ENCODE assay signal across 8 mouse cellular contexts in genomic region chr11:60878056-60878612, GRCm38 (mm10). TPM values are rescaled to one million over a fixed set of nuclear protein-coding genes. Genes with fewer than 3 reads are reported as not detected.
DNase-seq lines count a peak whose midpoint lies in the region; ATAC-seq and TF ChIP-seq lines count a peak whose summit lies in the region.

No protein-coding gene starts in this region.

- no peaks in the 10 kb centered on the region; the same call in 1 of the 2 replicates for H3K4me1 ChIP-seq in embryonic fibroblast, embryonic 13.5 days (ENCODE audit: control insufficient read depth, insufficient read depth, low read length)

- H3K27ac ChIP-seq in embryonic fibroblast, embryonic 13.5 days (ENCODE audit: insufficient read depth, low read length) = peak overlapping the region; percentile 59

- ATAC-seq in activated CD4-positive, CD25-positive, alpha-beta regulatory T cell, adult 4 months = peak; percentile 17

- intact Hi-C loops in heart, postnatal 10 days (cut with DNase I) = loop anchor here (2.0 to 5.0 kb wide), 3 partner anchors 46 to 181 kb away; partner anchors contain the start of genes Dhrs7b and Llgl1

- H3K4me3 ChIP-seq in embryonic fibroblast, embryonic 13.5 days (ENCODE audit: insufficient read depth, low read length) = peak overlapping the region; percentile 75

- TF ChIP-seq POLR2A in embryonic fibroblast, embryonic 13.5 days (IDR thresholded peaks at IDR 0.05; ENCODE audit: low read depth, low read length) = no peak

- TF ChIP-seq CTCF in embryonic fibroblast, embryonic 13.5 days (IDR thresholded peaks at IDR 0.05; ENCODE audit: borderline replicate concordance, insufficient read depth, low read length) = no peak

- peak; percentile 66 for DNase-seq in kidney, adult 11 months
- no peak for DNase-seq in kidney, adult 18-20 months
- DNase-seq in heart, postnatal 10 days = peak; percentile 74 to 75
- DNase-seq in layer of hippocampus, adult 8-10 months (ENCODE audit: low spot score in 2 of 2) = peak; percentile 35 to 49
- peak; percentile 78 for DNase-seq in lung, postnatal 10 days
- peak; percentile 29 to 60 for DNase-seq in spleen, postnatal 36 days (ENCODE audit: low spot score in 2 of 2)

RNA-seq across cellular contexts. Expression of gene Tmem11, which starts 0.9 kb away (rescaled TPM):
- polyA plus RNA-seq in activated CD4-positive, CD25-positive, alpha-beta regulatory T cell, adult 4 months (2017; shearing (Covaris generic)) = 10 to 100 TPM; 27.9 to 28.2 TPM
- 31.9 and 34.2 TPM in 2 replicates for polyA plus RNA-seq in embryonic fibroblast, embryonic 13.5 days (2011; ENCODE audit: insufficient read length, low read depth, missing spikeins)
- 10 to 100 TPM; 37.2 to 38.3 TPM for total RNA-seq in heart, postnatal 10 days (2021)
- 10 to 100 TPM; 25.3 to 27.8 (median 27.1) TPM for total RNA-seq in layer of hippocampus, adult 8-10 months (2022)

RNA-seq across cellular contexts. Expression of gene Natd1, which starts 36.4 kb away (rescaled TPM):
- 1 to 10 TPM; 5.7 to 6.8 TPM for polyA plus RNA-seq in activated CD4-positive, CD25-positive, alpha-beta regulatory T cell, adult 4 months (2017; shearing (Covaris generic))
- 11.7 and 15.1 TPM in 2 replicates for polyA plus RNA-seq in embryonic fibroblast, embryonic 13.5 days (2011; ENCODE audit: insufficient read length, low read depth, missing spikeins)
- 10 to 100 TPM; 18.1 to 24.2 TPM for total RNA-seq in heart, postnatal 10 days (2021)
- 10 to 100 TPM in 3 of 4 experiments, 1 to 10 TPM in 1; 9.4 to 16.6 (median 13.1) TPM for total RNA-seq in layer of hippocampus, adult 8-10 months (2022)

RNA-seq across cellular contexts. Expression of gene Dhrs7b, which starts 47.7 kb away (rescaled TPM):
- polyA plus RNA-seq in activated CD4-positive, CD25-positive, alpha-beta regulatory T cell, adult 4 months (2017; shearing (Covaris generic)) = 10 to 100 TPM; 18.7 to 19.1 TPM
- 19.8 and 21.8 TPM in 2 replicates for polyA plus RNA-seq in embryonic fibroblast, embryonic 13.5 days (2011; ENCODE audit: insufficient read length, low read depth, missing spikeins)
- 10 to 100 TPM; 18.9 to 21.1 TPM for total RNA-seq in heart, postnatal 10 days (2021)
- 10 to 100 TPM; 26.3 to 27.9 (median 27.4) TPM for total RNA-seq in layer of hippocampus, adult 8-10 months (2022)

RNA-seq across cellular contexts. Expression of gene Map2k3, which starts 53.7 kb away (rescaled TPM):
- polyA plus RNA-seq in activated CD4-positive, CD25-positive, alpha-beta regulatory T cell, adult 4 months (2017; shearing (Covaris generic)) = 10 to 100 TPM; 58.3 to 66.8 TPM
- 53.3 and 59.2 TPM in 2 replicates for polyA plus RNA-seq in embryonic fibroblast, embryonic 13.5 days (2011; ENCODE audit: insufficient read length, low read depth, missing spikeins)
- total RNA-seq in heart, postnatal 10 days (2021) = 10 to 100 TPM; 56.2 to 57.1 TPM
- 10 to 100 TPM; 12.8 to 19.8 (median 16.8) TPM for total RNA-seq in layer of hippocampus, adult 8-10 months (2022)
